Mouse (Mus musculus): Measurements from ENCODE around the gene Mroh9. TPM values are rescaled to one million over a fixed set of nuclear protein-coding genes. Genes with fewer than 3 reads are reported as not detected.

Gene Mroh9
- polyA plus RNA-seq, 1 experiment, result not detected

DNA sequence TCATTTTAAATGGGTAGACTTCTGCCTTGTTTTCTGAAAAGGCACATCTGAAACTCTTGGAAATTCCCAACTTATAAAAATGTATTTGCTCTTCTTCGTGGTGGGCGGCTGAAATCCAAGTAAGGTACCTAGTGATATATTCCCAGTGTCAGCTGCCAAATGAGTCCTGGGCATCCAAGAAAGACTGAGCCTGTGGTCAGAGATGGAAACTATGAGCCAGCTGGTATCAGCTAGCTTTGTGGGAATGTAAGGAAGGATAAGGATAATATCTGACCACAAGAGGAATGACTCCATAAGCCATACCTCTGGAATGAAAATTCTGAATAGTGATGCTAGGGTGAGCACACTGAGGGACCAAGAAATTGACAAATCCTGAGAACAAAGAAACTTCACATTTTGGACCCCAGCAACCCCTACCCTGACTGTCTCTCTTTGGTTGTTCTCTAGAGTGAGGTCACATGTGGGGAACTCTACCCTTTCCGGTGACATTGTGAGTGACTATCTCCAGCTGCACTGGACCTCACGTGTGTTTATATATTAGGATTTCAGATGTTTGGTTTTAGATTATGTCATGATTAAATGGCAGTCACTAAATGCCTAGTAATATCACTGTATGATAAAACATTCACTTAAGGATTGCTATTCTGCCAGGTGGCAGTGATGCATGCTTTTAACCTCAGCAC lies 27.2 kb upstream of the Mroh9 start:
- no peaks in the 10 kb centered on the region for H3K4me1 ChIP-seq (ENCODE audit: control insufficient read depth, insufficient read depth, insufficient read length, low read length)
- no peaks in the 10 kb centered on the region for H3K36me3 ChIP-seq (ENCODE audit: control insufficient read depth, insufficient read depth, low read length)
- no peak overlapping the region for H3K27ac ChIP-seq (ENCODE audit: insufficient read depth, low read depth, low read length)
- TF ChIP-seq POLR2A (IDR thresholded peaks at IDR 0.05; ENCODE audit: low read depth, low read length) (no peak), CTCF (IDR thresholded peaks at IDR 0.05; ENCODE audit: extremely low read depth, insufficient read length, insufficient replicate concordance, low read depth, low read length) (no peak)
- H3K4me3 ChIP-seq (ENCODE audit: low read depth, low read length), result no peak overlapping the region
- 67% methylated on average over 4 of the region's 4 CpGs for WGBS
- no peaks in the 10 kb centered on the region for H3K27me3 ChIP-seq (ENCODE audit: control insufficient read depth, insufficient read depth, low read length)

DNA sequence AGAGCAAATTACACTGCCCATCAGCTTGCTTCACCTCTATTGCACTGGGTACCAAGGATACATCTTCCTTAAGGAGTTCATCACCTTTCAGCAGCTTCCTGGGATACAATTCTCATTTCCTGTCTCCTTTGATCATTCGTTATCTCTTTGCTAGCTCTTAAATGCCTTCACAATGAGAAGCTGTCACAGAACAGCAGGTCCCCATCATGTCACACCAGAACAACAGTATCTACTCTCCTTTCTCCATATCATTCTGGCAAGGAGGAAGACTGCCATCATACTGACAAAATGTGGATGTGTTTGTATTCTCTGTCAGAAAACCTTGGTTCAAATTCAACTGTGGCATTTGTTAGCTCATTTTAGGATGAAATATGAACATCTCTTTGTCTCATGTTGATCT lies 19.5 kb upstream of the Mroh9 start:
- 66% methylated on average over 1 of the region's 1 CpGs for WGBS

DNA sequence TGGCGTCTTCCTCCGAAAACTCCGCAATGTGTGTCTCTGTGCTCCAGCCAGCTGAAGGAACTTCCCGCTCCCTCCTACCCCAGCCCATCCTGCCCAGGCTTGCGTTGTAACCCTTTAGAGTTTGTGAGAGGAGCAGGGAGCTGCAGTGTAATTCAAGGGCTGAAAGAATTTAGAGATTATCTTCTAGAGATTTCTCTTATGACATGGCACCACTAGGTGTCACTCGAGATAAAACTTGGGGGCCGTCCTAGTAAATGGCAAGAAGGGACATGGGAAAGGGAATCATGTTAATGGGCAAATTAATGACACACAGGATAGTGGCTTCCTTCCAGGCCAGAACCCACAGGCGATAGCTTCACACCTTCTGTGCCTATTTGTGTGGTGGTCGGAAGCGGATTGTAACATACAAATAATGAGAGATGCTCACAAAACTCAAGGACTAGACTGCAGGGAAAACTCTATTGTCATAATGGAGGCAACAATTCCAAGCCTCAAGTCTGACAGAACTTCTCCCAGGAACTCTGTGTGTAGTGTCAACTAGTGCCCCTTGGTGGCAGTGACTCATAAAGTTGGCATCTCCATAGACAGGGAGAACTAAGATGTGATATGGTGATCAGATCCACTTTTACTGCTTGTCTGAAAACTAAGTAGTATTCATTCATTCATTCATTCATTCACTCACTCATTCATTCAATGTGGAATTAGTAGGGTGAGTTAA lies 6.1 kb upstream of the Mroh9 start:
- Histone ChIP-seq H3K4me1 (ENCODE audit: control insufficient read depth, insufficient read depth, insufficient read length, low read length) (no peaks in the 10 kb centered on the region), H3K4me3 (ENCODE audit: low read depth, low read length) (no peak overlapping the region), H3K36me3 (ENCODE audit: control insufficient read depth, insufficient read depth, low read length) (no peaks in the 10 kb centered on the region), H3K27me3 (ENCODE audit: control insufficient read depth, insufficient read depth, low read length) (no peaks in the 10 kb centered on the region), H3K27ac (ENCODE audit: insufficient read depth, low read depth, low read length) (no peak overlapping the region)
- WGBS, result 46% methylated on average over 10 of the region's 10 CpGs
- TF ChIP-seq POLR2A (IDR thresholded peaks at IDR 0.05; ENCODE audit: low read depth, low read length), result no peak
- TF ChIP-seq CTCF (IDR thresholded peaks at IDR 0.05; ENCODE audit: extremely low read depth, insufficient read length, insufficient replicate concordance, low read depth, low read length), result peak; percentile 17; the same call in 1 of the 2 replicates

More for the DNA sequence above, 19.5 kb upstream of the Mroh9 start:
- H3K4me3 ChIP-seq (ENCODE audit: low read depth, low read length), result no peak overlapping the region
- no peaks in the 10 kb centered on the region for H3K36me3 ChIP-seq (ENCODE audit: control insufficient read depth, insufficient read depth, low read length)
- no peak overlapping the region for H3K27ac ChIP-seq (ENCODE audit: insufficient read depth, low read depth, low read length)
- H3K27me3 ChIP-seq (ENCODE audit: control insufficient read depth, insufficient read depth, low read length), result no peaks in the 10 kb centered on the region
- H3K4me1 ChIP-seq (ENCODE audit: control insufficient read depth, insufficient read depth, insufficient read length, low read length), result no peaks in the 10 kb centered on the region
- TF ChIP-seq CTCF (IDR thresholded peaks at IDR 0.05; ENCODE audit: extremely low read depth, insufficient read length, insufficient replicate concordance, low read depth, low read length), result no peak
- no peak for TF ChIP-seq POLR2A (IDR thresholded peaks at IDR 0.05; ENCODE audit: low read depth, low read length)

DNA sequence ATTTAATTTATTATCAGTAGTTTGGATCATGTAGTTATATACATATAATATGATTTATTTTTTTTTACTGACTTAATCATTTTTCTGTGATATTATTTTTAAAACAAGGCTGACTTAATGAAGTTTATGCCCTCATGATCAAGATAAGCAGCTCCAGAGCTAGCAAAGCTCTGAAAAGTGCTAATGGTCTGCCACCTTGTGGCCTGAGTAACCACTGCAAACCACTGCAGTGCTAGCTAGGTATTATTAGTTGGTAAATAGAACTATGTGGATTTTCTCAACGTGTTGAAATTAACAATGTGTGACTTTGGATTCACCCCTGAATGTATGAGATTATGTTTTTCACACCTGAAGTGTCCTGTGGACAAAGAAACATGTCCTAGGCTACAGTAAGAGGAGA lies 15.0 kb downstream of the Mroh9 start:
- no peak overlapping the region for H3K4me3 ChIP-seq (ENCODE audit: low read depth, low read length)
- no peaks in the 10 kb centered on the region for H3K27me3 ChIP-seq (ENCODE audit: control insufficient read depth, insufficient read depth, low read length)
- 0% methylated on average over 1 of the region's 1 CpGs for WGBS
- no peak overlapping the region for H3K27ac ChIP-seq (ENCODE audit: insufficient read depth, low read depth, low read length)
- no peaks in the 10 kb centered on the region for H3K4me1 ChIP-seq (ENCODE audit: control insufficient read depth, insufficient read depth, insufficient read length, low read length)
- no peaks in the 10 kb centered on the region for H3K36me3 ChIP-seq (ENCODE audit: control insufficient read depth, insufficient read depth, low read length)
- TF ChIP-seq POLR2A (IDR thresholded peaks at IDR 0.05; ENCODE audit: low read depth, low read length) (no peak), CTCF (IDR thresholded peaks at IDR 0.05; ENCODE audit: extremely low read depth, insufficient read length, insufficient replicate concordance, low read depth, low read length) (peak; percentile 29; the same call in 1 of the 2 replicates)

DNA sequence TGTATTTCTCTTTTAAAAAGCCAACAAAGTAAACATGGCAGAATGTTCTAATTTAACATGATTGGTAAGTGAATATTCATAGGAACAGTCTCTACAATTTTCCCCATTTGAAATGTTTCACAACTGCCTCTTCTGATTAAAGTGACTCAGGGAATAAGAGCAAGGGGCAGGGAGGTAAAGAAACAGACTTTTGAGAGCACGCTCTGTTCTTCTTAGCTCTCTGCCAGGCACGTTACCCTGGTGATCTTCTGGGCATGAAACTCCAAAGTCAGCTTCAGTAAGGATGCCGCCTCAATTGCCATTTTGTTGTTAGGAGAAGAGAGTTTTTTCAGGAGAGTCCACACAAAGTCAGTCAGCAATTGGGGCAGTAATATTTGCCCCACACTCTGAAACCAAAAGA lies 25.1 kb downstream of the Mroh9 start:
- TF ChIP-seq POLR2A (IDR thresholded peaks at IDR 0.05; ENCODE audit: low read depth, low read length) (no peak), CTCF (IDR thresholded peaks at IDR 0.05; ENCODE audit: extremely low read depth, insufficient read length, insufficient replicate concordance, low read depth, low read length) (no peak)
- H3K27me3 ChIP-seq (ENCODE audit: control insufficient read depth, insufficient read depth, low read length), result no peaks in the 10 kb centered on the region
- H3K36me3 ChIP-seq (ENCODE audit: control insufficient read depth, insufficient read depth, low read length), result no peaks in the 10 kb centered on the region
- H3K4me3 ChIP-seq (ENCODE audit: low read depth, low read length), result no peak overlapping the region
- H3K4me1 ChIP-seq (ENCODE audit: control insufficient read depth, insufficient read depth, insufficient read length, low read length), result no peaks in the 10 kb centered on the region
- H3K27ac ChIP-seq (ENCODE audit: insufficient read depth, low read depth, low read length), result no peak overlapping the region
- WGBS, result 85% methylated on average over 3 of the region's 3 CpGs

DNA sequence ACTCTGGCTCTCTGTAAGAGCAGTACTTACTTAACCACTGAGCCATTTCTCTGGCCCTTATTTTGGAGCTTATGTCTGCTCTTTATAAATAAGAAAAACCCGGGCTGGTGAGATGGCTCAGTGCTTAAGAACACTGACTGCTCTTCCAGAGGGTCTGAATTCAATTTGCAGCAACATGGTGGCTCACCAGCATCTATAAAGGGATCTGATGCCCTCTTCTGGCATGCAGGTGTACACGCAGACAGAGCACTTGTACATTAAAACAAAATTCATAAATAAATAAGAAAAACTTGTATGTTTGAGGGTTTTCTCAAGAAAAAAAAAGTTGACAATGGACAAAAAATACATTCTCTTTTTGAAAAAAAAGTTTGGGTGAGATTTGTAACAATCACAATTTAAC lies 28.1 kb downstream of the Mroh9 start:
- H3K4me1 ChIP-seq (ENCODE audit: control insufficient read depth, insufficient read depth, insufficient read length, low read length), result no peaks in the 10 kb centered on the region
- H3K36me3 ChIP-seq (ENCODE audit: control insufficient read depth, insufficient read depth, low read length), result no peaks in the 10 kb centered on the region
- no peak for TF ChIP-seq POLR2A (IDR thresholded peaks at IDR 0.05; ENCODE audit: low read depth, low read length)
- peak; percentile 12; the same call in 1 of the 2 replicates for TF ChIP-seq CTCF (IDR thresholded peaks at IDR 0.05; ENCODE audit: extremely low read depth, insufficient read length, insufficient replicate concordance, low read depth, low read length)
- no peaks in the 10 kb centered on the region for H3K27me3 ChIP-seq (ENCODE audit: control insufficient read depth, insufficient read depth, low read length)
- no peak overlapping the region for H3K27ac ChIP-seq (ENCODE audit: insufficient read depth, low read depth, low read length)
- 33% methylated on average over 2 of the region's 2 CpGs for WGBS
- no peak overlapping the region for H3K4me3 ChIP-seq (ENCODE audit: low read depth, low read length)

DNA sequence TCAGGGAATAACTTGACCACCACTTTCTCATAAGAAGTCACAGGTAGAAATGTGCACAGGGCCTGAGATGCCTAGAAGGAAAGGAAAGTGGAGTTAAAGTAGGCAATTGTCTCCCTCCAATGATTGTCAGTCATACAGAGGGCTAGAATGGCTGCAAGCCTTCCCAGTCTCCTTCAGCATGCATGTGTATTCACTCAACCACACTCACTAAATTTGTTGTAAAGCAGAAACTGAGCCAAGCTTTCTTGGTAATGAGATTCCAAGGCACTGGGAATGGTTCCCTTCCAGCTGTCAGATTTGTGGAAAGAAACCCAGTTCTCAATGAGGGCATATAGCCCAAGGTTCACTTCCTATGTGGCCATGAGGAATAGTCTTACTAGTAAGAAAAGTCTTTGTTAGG lies 29.8 kb downstream of the Mroh9 start:
- TF ChIP-seq CTCF (IDR thresholded peaks at IDR 0.05; ENCODE audit: extremely low read depth, insufficient read length, insufficient replicate concordance, low read depth, low read length), result no peak
- H3K27me3 ChIP-seq (ENCODE audit: control insufficient read depth, insufficient read depth, low read length), result no peaks in the 10 kb centered on the region
- H3K27ac ChIP-seq (ENCODE audit: insufficient read depth, low read depth, low read length), result no peak overlapping the region
- H3K36me3 ChIP-seq (ENCODE audit: control insufficient read depth, insufficient read depth, low read length), result no peaks in the 10 kb centered on the region
- no peaks in the 10 kb centered on the region for H3K4me1 ChIP-seq (ENCODE audit: control insufficient read depth, insufficient read depth, insufficient read length, low read length)
- no peak overlapping the region for H3K4me3 ChIP-seq (ENCODE audit: low read depth, low read length)
